Mouse (Mus musculus): ENCODE results near the gene Maco1. TPM values are rescaled to one million over a fixed set of nuclear protein-coding genes. Genes with fewer than 3 reads are reported as not detected.

Maco1 gene
- total RNA-seq, 2 experiments from 2014 or later: 19.9 to 21.3 TPM

GRCm38 (mm10) chr4:134772805-134773674 is 80.1 kb downstream of the Maco1 start:
- DNase-seq: no peak

- DNase-seq: no peak
Measured at GRCm38 (mm10) chr4:134769891-134770290, 83.3 kb downstream of the Maco1 start.

- peak; percentile 50 to 73 for DNase-seq
Measured at GRCm38 (mm10) chr4:134769081-134769811, 83.9 kb downstream of the Maco1 start.

GRCm38 (mm10) chr4:134768226-134768888 is 84.8 kb downstream of the Maco1 start:
- DNase-seq: peak in 1 of 2 experiments; percentile 48

DNA sequence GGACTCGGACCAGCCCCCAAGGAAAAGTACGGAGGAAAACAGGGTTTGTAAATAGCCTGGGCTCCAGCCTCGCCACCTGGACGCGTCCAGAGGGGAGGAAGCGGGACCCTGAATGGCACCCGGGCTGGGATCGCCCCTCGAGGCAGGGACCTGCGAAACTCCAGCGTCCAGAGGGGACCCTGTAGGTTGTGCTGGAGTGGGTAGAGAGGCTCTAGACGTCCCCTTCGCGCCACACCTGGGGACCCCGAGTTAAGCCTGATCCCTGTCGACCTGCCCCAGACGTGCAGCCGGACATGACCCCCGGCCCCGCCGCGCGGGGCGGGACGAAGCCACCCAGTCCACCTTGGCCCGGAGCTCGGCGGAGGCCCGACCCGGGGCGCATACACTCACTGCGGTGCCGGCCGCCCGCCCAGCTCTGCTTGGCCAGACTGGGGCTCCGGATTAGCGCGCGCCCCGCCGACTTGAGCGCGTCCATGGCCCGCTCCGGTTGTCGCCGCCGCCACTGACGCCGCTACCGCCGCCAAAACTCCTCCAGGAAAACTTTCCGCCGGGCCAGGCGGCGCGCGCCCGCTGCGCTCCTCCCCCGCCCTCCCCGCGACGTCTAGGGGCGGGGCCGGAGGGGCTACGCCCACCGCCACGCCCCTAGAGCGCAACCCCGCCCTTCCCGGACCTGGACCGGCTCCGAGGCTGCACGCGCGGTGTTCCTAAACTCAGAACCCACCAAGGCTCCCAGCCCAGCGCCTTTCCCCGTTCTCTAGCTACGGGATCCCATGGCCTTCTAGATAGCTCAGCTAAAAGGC is 85.5 kb downstream of the Maco1 start, which contains the start of gene Ldlrap1:
Gene Ldlrap1 (minus strand): TSS at position 599 of the 800 bp plus-strand sequence.
- peak; percentile 88 for DNase-seq

- DNase-seq: peak; percentile 59 to 62
Measured at GRCm38 (mm10) chr4:134766904-134767425, 86.2 kb downstream of the Maco1 start.

DNA sequence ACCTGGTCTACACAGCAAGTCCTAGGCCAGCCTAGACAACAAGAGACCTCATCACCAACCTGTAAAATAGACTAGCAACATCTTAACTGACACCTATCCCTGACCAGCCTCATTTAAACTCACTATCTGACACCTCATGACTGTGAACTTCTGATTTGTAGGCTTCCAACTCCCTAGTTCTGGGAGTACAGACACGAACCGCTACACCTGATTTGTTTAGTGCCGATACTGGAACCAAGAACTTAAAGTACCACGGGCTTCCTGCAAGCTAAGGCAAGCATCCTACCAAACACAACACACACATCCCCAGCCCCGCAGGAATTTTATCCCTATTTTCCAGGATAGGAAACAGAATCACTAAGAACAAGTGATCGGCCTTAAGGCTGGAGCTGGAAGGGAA is 86.9 kb downstream of the Maco1 start:
- DNase-seq: peak in 1 of 2 experiments; percentile 25

DNA sequence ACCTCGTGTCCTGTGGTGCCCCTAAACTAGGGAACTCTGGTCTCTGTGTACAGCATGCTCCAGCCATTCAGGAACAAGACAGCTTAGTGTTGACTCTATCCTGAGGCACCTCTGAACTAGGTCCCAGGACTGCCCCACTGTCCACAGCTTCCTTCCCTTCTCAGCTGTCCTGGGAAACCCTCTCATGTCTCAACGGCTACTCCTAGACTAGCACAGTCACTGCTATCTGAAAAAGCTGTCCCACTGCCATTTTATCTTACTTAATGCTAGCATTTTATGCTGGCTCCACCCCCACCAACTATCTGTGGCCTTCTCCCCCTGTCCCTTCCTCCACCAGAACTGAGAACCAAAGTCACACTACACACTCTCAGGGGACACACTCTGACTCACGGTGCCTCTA is 88.8 kb downstream of the Maco1 start:
- no peak for DNase-seq

GRCm38 (mm10) chr4:134762360-134762759 is 90.8 kb downstream of the Maco1 start:
- peak; percentile 37 to 48 for DNase-seq

DNA sequence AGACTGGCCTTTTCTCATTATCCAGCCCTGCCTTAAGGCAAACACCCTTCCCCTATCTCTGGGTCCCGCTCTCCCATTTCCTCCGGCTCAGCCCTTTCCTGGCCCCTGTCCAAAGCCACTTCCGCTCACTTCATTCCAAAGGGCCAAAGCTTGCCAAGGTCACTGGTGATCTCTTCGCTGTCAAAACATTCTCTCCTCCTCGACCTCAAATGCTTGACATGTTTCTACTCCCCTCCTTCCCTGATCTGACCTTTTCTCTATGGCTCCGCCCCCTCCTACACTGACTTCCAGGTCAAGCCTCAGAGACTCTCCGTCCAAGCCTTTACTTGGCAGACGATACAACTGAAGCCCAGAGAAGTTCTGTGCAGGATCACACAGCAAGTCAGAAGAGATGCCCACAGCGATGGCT is 92.3 kb downstream of the Maco1 start:
- peak; percentile 93 to 94 for DNase-seq

- DNase-seq: no peak
Measured at GRCm38 (mm10) chr4:134760281-134760680, 92.9 kb downstream of the Maco1 start.

GRCm38 (mm10) chr4:134759564-134759963 is 93.6 kb downstream of the Maco1 start:
- DNase-seq: peak in 1 of 2 experiments; percentile 25

DNA sequence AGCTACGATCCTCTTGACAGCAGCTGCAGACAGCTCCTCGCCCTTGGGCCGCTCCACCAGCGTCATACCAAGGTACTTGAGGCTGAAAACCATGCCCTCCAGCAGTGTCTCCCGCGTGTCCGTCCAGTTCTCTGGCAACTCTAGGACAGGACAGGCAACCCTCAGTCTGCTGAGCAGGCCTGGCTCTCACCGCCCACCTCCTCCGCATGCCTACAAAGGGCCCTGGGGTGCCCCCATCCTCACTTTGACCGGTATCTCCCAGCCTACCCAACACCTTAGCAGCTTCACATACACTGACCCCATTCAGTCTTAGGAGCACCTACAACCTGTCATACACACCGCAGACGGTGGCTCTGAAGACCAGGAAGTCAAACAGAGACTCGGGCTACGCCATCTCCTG is 94.2 kb downstream of the Maco1 start:
- no peak for DNase-seq

GRCm38 (mm10) chr4:134758367-134758766 is 94.8 kb downstream of the Maco1 start:
- peak in 1 of 2 experiments; percentile 33 for DNase-seq

DNA sequence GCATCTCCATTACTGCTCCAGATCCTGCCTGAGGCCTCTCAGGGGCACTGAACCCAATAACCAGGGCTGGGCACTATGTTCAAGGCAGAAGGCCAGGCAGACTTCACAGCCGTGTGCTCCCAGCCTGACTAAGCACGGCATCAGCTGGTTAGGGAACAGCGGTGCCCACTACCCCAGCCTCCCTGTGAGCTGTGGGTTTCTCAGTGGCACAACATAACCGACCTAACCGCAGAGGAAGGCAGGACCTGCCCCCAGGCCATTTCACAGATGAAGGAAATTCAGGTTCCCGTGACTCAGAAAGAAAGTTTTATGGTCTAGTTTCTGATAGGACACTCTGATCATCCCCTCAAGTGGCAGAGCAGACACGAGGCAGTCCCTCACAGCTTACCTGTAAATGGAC is 96.2 kb downstream of the Maco1 start:
- DNase-seq: no peak

DNA sequence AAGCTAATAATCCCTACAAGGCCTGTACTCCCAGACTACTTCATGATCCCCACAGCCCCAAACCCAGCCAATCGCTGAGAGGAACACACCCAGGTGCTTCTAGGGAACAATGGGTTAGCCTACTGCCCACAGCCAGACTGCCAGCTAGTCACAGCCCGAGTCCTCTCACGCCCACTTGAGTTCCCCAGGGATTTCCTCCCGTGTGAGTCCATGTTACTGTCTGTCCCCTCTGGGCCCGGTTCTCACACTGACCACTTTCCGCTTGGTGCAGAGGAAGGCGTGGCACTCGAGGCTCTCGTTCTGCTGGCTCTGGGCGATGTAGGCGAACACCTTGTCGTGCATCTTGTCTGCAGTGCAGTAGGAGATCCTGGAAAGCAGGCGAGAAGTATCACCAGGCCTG is 98.2 kb downstream of the Maco1 start:
- no peak for DNase-seq

GRCm38 (mm10) chr4:134754371-134754770 is 98.8 kb downstream of the Maco1 start:
- peak in 1 of 2 experiments; percentile 35 for DNase-seq

GRCm38 (mm10) chr4:134753516-134754261 is 99.5 kb downstream of the Maco1 start:
- no peak for DNase-seq

DNA sequence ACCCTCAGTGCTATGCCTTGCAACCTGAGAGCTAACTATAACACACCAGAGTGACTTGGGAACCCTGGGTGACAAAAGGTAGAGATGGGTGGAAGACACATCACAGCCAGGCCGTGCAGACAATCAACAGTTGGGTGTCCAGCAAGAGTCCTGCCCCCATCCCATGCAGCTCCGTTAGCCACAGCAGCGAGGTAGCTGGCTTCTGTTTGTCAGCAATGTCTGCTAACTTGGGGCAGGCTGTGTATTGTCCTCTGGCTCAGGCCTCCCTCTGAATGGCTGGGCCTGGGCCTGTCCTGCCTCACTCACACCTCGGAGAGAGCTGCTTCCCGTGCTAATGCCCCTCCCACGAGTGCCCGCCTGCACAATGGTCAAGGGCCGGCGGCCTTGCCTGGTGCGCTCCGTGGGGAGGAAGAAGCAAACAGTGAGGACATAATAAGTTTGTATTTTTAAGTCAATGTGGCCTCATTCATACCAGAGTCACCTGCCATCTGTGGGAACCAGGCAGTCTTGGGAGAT is 100.2 kb downstream of the Maco1 start:
- no peak for DNase-seq

Data from heart, adult 18-20 months (tissue).